Mouse (Mus musculus) gonadal fat pad, adult 2 months (tissue): ENCODE measurements at regions not wholly inside any gene's neighbourhood (a gene's known extent, or its start where the extent isn't known, plus 50 kb on each side); places are given as distances from the start of the nearest gene placed in this dataset.

Experiments
- DNase-seq: peaks from one replicate; pipeline ENCODE4 v3.0.0-alpha.2; 2012; ENCODE audit warnings: low read depth

GRCm38 (mm10) chr2:56997500-56997899, 126.3 kb downstream of the Nr4a2 start:
- no peak for DNase-seq

- DNase-seq = no peak
Measured at GRCm38 (mm10) chr2:56992851-56993250, 131.0 kb downstream of the Nr4a2 start.

- no peak for DNase-seq
Measured at GRCm38 (mm10) chr2:56991821-56992220, 132.0 kb downstream of the Nr4a2 start.

- DNase-seq = no peak
Measured at GRCm38 (mm10) chr2:56990768-56991167, 133.0 kb downstream of the Nr4a2 start.

- peak; percentile 42 for DNase-seq
Measured at GRCm38 (mm10) chr2:56983167-56983566, 140.6 kb downstream of the Nr4a2 start.

GRCm38 (mm10) chr2:56980601-56981000, 143.2 kb downstream of the Nr4a2 start:
- no peak for DNase-seq

- no peak for DNase-seq
Measured at GRCm38 (mm10) chr2:56975680-56976079, 148.1 kb downstream of the Nr4a2 start.

GRCm38 (mm10) chr2:56963937-56964695, 159.7 kb downstream of the Nr4a2 start:
- DNase-seq = no peak

GRCm38 (mm10) chr2:56959695-56960094, 164.1 kb downstream of the Nr4a2 start:
- no peak for DNase-seq

- DNase-seq = no peak
Measured at GRCm38 (mm10) chr2:56953337-56953736, 170.5 kb downstream of the Nr4a2 start.

GRCm38 (mm10) chr2:56912531-56912930, 211.3 kb downstream of the Nr4a2 start:
- no peak for DNase-seq

- no peak for DNase-seq
Measured at GRCm38 (mm10) chr2:56909096-56909865, 214.5 kb downstream of the Nr4a2 start.

GRCm38 (mm10) chr2:56885181-56885580, 238.6 kb downstream of the Nr4a2 start:
- DNase-seq = no peak

- no peak for DNase-seq
Measured at GRCm38 (mm10) chr2:56860776-56861175, 263.0 kb downstream of the Nr4a2 start.

GRCm38 (mm10) chr2:56820551-56820950, 303.3 kb downstream of the Nr4a2 start:
- no peak for DNase-seq

- DNase-seq = no peak
Measured at GRCm38 (mm10) chr2:56784808-56785207, 339.0 kb downstream of the Nr4a2 start.
